Mouse (Mus musculus) E14TG2a.4 (cell line): ENCODE results near the gene Ttll11.
A peak's percentile ranks its signal among the peaks of the same experiment; 100 is the strongest.

ENCODE experiments used
- H3K27me3 ChIP-seq: 2 replicates; pipeline ENCODE4 v1.6.1; 2014; ENCODE audit warnings: low read length, control low read depth; ENCODE audit not compliant: insufficient read depth
- H3K36me3 ChIP-seq: 2 replicates; pipeline ENCODE4 v1.6.1; 2014; ENCODE audit warnings: low read length, control low read depth; ENCODE audit not compliant: insufficient read depth
- H3K4me1 ChIP-seq: replicated peaks from 2 replicates; pipeline ENCODE4 v1.6.1; 2014; ENCODE audit warnings: low read depth, low read length, control low read depth
- H3K4me3 ChIP-seq: replicated peaks from 2 replicates; pipeline ENCODE4 v1.5.1; 2014; ENCODE audit warnings: mild to moderate bottlenecking, low read length
- H3K9me3 ChIP-seq: 2 replicates; pipeline ENCODE4 v1.6.1; 2014; ENCODE audit warnings: low read length, control low read depth
- CTCF ChIP-seq: conservative IDR thresholded peaks from 2 replicates; pipeline ENCODE4 v1.5.1; 2014; ENCODE audit warnings: low read length
- NANOG ChIP-seq: IDR thresholded peaks from 2 replicates; pipeline ENCODE4 v1.6.1; 2014; ENCODE audit warnings: borderline replicate concordance, low read length, mixed read lengths
- POU5F1 ChIP-seq: IDR thresholded peaks from 2 replicates; pipeline ENCODE4 v1.6.1; 2014; ENCODE audit warnings: low read length, borderline replicate concordance

Gene Ttll11

DNA sequence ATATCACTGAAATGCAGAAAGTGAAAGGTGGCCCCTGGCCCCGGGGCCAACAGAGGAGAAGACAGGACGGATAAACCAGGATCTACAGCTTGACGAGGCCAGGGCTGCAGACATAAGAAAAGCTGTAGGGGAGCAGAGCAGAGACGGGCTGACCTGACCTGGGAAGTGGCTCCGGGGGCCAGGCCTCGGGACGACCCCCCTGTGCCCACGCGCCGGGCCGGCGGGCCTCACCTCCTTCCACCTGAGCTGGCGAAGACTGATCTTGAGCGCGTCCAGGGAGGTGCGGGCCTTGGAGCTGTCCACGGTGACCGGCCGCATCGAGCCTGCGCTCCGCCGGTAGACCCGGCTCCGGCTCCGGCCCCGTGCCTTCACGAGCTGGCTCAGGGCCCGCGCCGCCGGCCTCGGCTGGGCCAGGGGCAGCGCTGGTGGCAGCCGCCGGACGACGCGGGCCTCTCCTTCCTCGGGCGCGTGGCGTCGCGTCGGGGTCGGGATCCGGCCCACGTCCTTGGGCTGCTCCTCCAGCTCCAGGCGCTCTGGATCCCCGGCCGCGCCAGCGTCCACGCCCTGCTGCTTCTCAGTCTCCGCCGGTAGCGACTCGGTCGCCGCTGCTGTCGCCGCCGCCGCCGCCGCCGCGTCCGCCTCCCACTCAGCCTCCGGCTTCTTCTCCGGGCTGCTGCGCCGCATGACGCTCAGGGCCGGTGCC is 621 bp downstream of the Ttll11 start:
- Histone ChIP-seq H3K9me3 (no peaks in the 10 kb centered on the region), H3K36me3 (no peaks in the 10 kb centered on the region), H3K27me3 (peaks cover 71% of the 10 kb centered on the region), H3K4me3 (peak overlapping the region; percentile 86), H3K4me1 (peaks cover 8% of the 10 kb centered on the region)
- TF ChIP-seq CTCF (no peak), NANOG (no peak), POU5F1 (no peak)

DNA sequence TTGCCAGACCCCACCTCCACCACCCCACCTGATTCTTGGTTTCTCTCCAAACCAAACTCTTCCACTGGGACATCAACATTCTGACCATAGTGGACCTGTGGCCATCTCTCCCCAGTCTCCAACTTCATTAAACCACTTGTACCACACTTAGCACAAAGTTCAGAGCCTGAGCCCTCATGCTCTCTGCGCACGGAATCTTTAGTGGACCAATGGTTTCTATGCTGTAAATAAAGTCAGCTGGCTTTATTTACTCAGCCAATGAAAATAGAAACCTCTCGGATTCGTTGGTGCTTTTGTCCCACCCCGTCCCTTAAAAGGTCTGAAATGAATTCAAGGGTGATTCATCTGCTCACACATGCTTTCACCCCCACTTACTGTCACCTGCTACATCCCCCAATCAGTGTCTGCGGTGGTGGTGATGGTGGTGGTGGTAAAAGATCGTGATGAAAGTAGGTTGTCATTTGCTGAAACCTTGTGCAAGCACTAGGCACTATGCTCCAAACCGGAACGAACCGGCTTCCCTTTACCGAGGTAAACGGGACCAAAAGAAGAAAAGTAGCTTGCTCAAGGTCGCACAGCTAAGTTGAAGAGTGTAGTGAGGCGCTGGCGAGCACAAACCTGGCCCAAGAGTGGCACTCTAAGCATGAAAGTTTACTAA is 1.3 kb downstream of the Ttll11 start:
- peaks cover 8% of the 10 kb centered on the region for H3K4me1 ChIP-seq
- H3K4me3 ChIP-seq = peak overlapping the region; percentile 86
- TF ChIP-seq POU5F1 = no peak
- no peak for TF ChIP-seq CTCF
- no peak for TF ChIP-seq NANOG
- no peaks in the 10 kb centered on the region for H3K9me3 ChIP-seq
- no peaks in the 10 kb centered on the region for H3K36me3 ChIP-seq
- peaks cover 70% of the 10 kb centered on the region for H3K27me3 ChIP-seq

DNA sequence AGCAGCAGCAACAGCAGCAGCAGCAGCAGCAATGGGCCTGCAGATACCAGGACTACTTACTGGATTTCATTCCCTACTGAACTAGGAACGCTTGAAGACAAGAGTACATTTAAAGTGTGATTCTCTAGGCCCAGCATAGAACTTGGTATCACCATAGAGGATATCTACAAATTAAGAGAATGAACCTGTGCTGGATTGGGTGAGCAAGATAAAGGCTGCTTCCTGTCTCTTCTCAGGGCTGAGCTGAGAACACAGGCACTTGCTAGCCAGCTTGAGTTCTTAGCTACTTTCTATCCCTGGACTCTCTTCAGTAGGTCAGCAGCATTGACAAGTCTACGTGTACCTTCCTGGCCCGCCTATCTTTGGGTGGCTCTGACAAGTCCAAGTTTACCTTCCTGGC is 2.0 kb downstream of the Ttll11 start:
- H3K4me3 ChIP-seq = no peak overlapping the region
- no peak for TF ChIP-seq CTCF
- TF ChIP-seq NANOG = no peak
- TF ChIP-seq POU5F1 = no peak
- H3K9me3 ChIP-seq = no peaks in the 10 kb centered on the region
- H3K36me3 ChIP-seq = no peaks in the 10 kb centered on the region
- peaks cover 64% of the 10 kb centered on the region for H3K27me3 ChIP-seq
- peaks cover 8% of the 10 kb centered on the region for H3K4me1 ChIP-seq

DNA sequence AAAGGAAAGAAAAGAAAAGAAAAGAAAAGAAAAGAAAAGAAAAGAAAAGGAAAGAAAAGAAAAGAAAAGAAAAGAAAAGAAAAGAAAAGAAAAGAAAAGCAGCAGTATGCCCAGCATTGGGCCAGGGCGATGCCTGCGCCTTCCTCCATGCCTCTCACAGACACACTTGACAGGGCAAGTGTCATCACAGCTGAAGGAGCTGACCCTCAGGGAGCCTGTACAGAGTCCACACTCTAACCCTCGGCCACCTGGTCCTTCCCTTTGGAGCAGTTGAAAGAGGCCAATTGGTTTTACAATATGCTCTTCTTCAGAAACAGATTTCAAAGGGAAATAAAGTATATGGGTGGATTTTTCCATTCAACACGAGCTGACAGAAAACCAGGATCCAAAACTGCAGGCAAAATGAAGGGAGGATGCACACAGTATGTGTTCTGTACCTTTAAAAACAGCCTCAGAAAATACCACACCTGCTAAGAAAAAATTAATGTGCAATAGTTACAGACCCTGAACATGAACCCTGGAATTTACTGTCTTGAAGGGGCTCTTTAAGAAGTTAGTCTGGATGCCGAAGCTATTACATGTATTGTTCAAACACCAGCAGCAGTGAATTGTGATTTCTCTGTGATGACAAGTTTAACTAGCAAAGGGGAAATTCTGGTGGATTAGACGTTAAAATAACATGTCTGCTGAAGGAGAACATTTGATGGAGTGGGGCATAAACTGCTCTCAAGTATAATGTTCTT is 7.3 kb downstream of the Ttll11 start:
- no peaks in the 10 kb centered on the region for H3K36me3 ChIP-seq
- no peak overlapping the region for H3K4me3 ChIP-seq
- H3K9me3 ChIP-seq = no peaks in the 10 kb centered on the region
- TF ChIP-seq CTCF = no peak
- TF ChIP-seq NANOG = no peak
- no peak for TF ChIP-seq POU5F1
- peaks cover 19% of the 10 kb centered on the region for H3K27me3 ChIP-seq
- no peaks in the 10 kb centered on the region for H3K4me1 ChIP-seq

DNA sequence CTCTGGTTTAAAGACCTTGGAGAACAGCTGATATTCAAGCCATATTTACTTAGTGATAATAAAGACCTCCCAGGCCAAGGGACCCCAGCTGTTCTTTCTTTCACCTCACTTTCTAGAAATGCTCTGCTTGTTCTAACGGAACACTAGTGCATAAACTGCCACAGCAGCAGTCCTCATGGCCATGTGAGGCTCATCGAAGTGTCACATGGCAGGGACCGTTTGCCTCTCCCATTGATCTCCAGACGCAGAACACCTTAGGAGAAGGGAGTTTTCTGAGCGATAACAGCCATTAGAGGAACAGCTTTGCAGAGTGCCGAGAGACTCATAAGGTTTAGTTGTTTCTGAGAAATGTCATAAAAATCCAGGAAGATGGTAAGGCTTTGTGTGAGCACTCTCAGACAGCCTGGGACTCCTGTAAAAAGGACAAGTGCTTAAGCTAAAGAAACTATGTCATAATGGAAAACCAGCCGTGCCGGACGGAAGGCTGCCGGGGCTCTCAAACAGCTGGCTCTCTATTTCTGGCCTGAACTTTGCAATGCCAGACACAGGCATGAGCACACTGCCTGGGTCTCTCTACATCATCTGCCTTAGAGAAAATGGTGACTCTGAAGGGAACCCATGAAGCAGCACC is 13.7 kb downstream of the Ttll11 start:
- Histone ChIP-seq H3K9me3 (no peaks in the 10 kb centered on the region), H3K27me3 (peaks cover 28% of the 10 kb centered on the region), H3K36me3 (no peaks in the 10 kb centered on the region), H3K4me3 (no peak overlapping the region), H3K4me1 (no peaks in the 10 kb centered on the region)
- TF ChIP-seq CTCF (no peak), POU5F1 (no peak), NANOG (no peak)

DNA sequence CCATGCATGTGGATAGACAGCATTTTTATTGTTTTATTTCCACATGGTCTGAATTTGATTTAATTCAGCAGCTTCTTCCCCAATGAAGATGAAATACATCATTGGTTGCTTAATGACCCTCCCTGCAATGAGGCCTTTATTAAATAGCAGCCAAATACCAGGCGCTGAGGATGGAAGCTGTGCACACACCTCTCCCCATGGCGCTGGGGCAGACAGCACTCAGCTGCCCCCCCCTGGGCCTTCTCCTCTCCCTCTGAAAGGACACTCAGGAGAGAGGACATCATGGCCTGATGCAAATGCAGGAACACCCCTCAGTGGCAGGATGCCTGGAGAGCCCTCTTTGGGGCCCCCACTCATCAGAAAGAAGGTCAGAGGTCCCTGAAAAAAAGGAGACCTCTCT is 16.4 kb downstream of the Ttll11 start:
- Histone ChIP-seq H3K27me3 (peaks cover 28% of the 10 kb centered on the region), H3K36me3 (no peaks in the 10 kb centered on the region), H3K4me3 (no peak overlapping the region), H3K9me3 (no peaks in the 10 kb centered on the region), H3K4me1 (no peaks in the 10 kb centered on the region)
- TF ChIP-seq POU5F1 (no peak), NANOG (no peak), CTCF (no peak)

DNA sequence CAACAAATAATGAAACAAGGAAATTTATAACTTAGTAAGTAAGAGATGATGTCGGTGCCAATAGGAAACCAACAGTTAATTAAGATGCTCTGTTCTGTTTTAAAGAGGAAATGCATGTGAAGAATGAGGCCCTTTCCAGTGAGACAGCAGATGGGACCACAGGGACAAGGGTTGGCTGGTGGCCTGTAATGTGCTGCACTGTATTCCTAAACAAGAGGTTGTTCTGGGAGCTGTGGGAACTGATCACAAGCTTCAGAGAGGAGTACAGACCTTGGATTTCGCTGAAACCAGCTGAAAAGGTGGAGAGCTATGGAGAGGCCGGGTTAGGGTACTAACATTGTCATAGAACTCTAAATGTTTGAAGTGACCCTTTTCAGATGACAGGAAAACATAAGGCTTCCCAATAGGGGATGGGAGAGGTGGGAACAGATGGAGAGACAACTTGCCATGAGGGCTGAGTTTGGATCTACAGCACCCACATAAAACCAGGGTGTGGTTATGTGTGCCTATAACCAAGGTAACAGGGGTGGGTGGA is 18.1 kb downstream of the Ttll11 start:
- Histone ChIP-seq H3K4me1 (no peaks in the 10 kb centered on the region), H3K27me3 (peaks cover 24% of the 10 kb centered on the region), H3K9me3 (no peaks in the 10 kb centered on the region), H3K4me3 (no peak overlapping the region), H3K36me3 (no peaks in the 10 kb centered on the region)
- TF ChIP-seq POU5F1 = no peak
